Mouse (Mus musculus): ENCODE results near the gene Gabpb1.

DNA sequence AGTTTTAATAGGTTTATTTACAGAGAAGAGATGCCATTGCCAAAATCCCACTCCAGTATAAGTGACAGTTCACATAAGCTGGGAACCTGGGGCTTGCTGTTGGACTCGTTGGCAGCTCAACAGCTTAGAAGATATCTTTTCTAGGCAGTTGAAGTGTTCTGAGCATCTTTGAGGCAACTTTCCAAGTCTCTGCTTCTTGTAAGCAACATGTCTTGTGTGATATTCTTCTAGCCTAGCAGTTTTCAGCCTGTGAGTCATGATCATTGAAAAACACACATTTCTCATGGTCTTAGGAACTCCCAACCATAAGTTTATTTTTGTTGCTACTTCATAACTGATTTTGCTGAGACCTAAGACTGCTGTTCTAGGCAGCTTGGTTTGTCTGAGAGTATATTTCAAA lies 6.8 kb upstream of the Gabpb1 start:
- TF ChIP-seq CTCF (IDR thresholded peaks at IDR 0.05; ENCODE audit: borderline replicate concordance, control insufficient read depth, extremely low read depth, insufficient read depth, low read length, poor library complexity) (no peak), POLR2A (IDR thresholded peaks at IDR 0.05; ENCODE audit: control insufficient read depth, extremely low read depth, insufficient read depth, low read length, poor library complexity) (no peak)

Measured in thymus, adult 2 months (tissue).